Mouse (Mus musculus) neutrophil, adult 65 days (primary cell): ENCODE measurements around the gene Lrrc8c. TPM values are rescaled to one million over a fixed set of nuclear protein-coding genes. Genes with fewer than 3 reads are reported as not detected.

Source experiments
- total RNA-seq: library from RNA; stranded (reverse); gene quantifications from 2 replicates; pipeline ENCODE4 v1.2.4, GENCODE M21; 2023

The Lrrc8c gene
- 33.9 and 37.7 TPM in 2 replicates for total RNA-seq

DNA sequence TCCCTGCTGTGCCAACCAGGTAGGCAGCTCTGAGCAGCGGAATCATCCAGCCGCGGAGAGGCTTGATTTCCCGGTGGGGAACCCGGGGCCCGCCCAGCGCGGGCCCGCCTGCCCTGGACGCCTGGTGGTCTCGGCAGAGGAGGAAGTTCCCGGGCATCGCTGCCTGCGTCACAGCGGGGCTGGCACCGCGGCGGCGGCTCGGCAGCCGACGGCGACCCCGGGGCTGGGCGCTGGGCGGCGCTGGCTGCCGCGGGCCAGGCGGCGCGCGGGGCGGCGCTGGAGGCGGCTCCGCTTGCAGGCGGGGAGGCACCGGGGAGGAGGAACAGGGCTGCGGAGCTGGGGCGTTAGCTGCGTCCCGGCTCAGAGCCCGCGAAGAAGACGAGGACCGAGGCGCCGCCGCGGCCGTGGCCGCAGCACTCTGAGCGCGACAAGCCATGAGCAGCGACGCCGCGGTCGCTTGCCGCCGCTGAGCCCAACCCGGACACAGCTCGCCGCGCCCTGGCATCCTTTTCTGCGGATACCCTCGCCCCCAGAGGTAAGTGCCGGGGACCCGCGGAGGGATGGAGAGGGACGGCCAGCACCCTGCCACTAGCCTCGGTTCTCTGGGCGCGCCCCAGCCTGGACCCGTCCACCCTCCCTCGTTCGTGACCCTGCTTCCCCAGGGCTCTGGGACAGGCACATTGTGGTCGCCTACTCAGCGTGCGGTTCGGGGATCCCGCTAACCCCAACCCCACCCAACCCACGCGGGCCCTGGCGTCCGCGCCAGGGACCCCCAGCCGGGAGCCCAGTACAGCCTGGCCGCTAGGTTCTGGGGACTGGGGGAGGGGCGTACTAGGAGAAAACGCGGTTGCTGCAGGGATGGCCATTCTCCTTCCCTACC is at the start of gene Lrrc8c:
TSS of gene Lrrc8c (plus strand) at position 293 of the 880 bp plus-strand sequence.

Other genes starting within 250 kb of the Lrrc8c start
- not detected in 2 replicates for gene Gm43302, start 225.7 kb upstream of the Lrrc8c start, total RNA-seq
- gene Gbp6, start 225.7 kb upstream of the Lrrc8c start, total RNA-seq, result 0.20 TPM in 1 of 2 replicates, not detected in the other
- 7.7 and 8.8 TPM in 2 replicates for gene Lrrc8b, start 103.6 kb upstream of the Lrrc8c start, total RNA-seq
- 99.6 and 142 TPM in 2 replicates for gene Lrrc8d, start 180.6 kb downstream of the Lrrc8c start, total RNA-seq